Mouse (Mus musculus) kidney, embryonic 14.5 days (tissue): ENCODE measurements around the gene BC048403. TPM values are rescaled to one million over a fixed set of nuclear protein-coding genes. Genes with fewer than 3 reads are reported as not detected.

ENCODE experiments used
- ATAC-seq: fragments of 200-750 bp; cut with Nextera tagmentation; 2 replicates; pipeline ENCODE4 v1.8.0; 2017; ENCODE audit warnings: moderate number of reproducible peaks, mild to moderate bottlenecking, moderate TSS enrichment, moderate library complexity; ENCODE audit not compliant: low FRiP score, low TSS enrichment
- H3K27ac ChIP-seq: fragments of 300-500 bp; sonication (generic); 2 replicates; pipeline ENCODE4 v1.5.1; 2014; ENCODE audit warnings: low read depth, mild to moderate bottlenecking, low read length, moderate library complexity, mixed read lengths
- H3K27me3 ChIP-seq: fragments of 300-500 bp; sonication (generic); 2 replicates; pipeline ENCODE4 v1.6.1; 2014; ENCODE audit warnings: mild to moderate bottlenecking, low read length; ENCODE audit not compliant: control insufficient read depth, insufficient read depth
- H3K36me3 ChIP-seq: fragments of 300-500 bp; sonication (generic); 2 replicates; pipeline ENCODE4 v1.6.1; 2014; ENCODE audit warnings: low read length, mixed read lengths; ENCODE audit not compliant: control insufficient read depth, insufficient read depth
- H3K4me1 ChIP-seq: fragments of 300-500 bp; sonication (generic); 2 replicates; pipeline ENCODE4 v1.6.1; 2014; ENCODE audit warnings: low read length, mixed read lengths; ENCODE audit not compliant: control insufficient read depth, insufficient read depth
- H3K4me2 ChIP-seq: fragments of 300-500 bp; sonication (generic); replicated peaks from 2 replicates; pipeline ENCODE4 v1.6.1; 2014; ENCODE audit warnings: low read depth, mild to moderate bottlenecking, low read length
- H3K4me3 ChIP-seq: fragments of 300-500 bp; sonication (generic); 2 replicates; pipeline ENCODE4 v1.5.1; 2014; ENCODE audit warnings: mild to moderate bottlenecking, low read length
- H3K9ac ChIP-seq: fragments of 300-500 bp; sonication (generic); 2 replicates; pipeline ENCODE4 v1.6.1; 2014; ENCODE audit warnings: low read depth, mild to moderate bottlenecking, low read length, moderate library complexity
- H3K9me3 ChIP-seq: fragments of 300-500 bp; sonication (generic); 2 replicates; pipeline ENCODE4 v1.6.1; 2016; ENCODE audit warnings: low read length; ENCODE audit not compliant: control insufficient read depth
- WGBS: fragments of 180-500 bp; shearing (Covaris S2); extraction: QIAGEN DNeasy Blood & Tissue Kit; methylation state at CpG from one replicate; pipeline ENCODE4 v1.1.7; 2014; 5-methylcytosine and 5-hydroxymethylcytosine counted together
- polyA plus RNA-seq: library from polyadenylated mRNA; unstranded; fragments of >200 nt; fragmentation: Nextera tagmentation; extraction: Ambion mirVana; gene quantifications from 2 replicates; pipeline ENCODE4 v1.2.1, GENCODE M21; 2014

BC048403 gene
- polyA plus RNA-seq, 1 experiment from 2014 or later, result 3.6 TPM

- H3K9ac ChIP-seq, result no peak overlapping the region
- no peaks in the 10 kb centered on the region for H3K36me3 ChIP-seq
- no peak overlapping the region for H3K4me3 ChIP-seq
- no peaks in the 10 kb centered on the region for H3K27me3 ChIP-seq
- H3K4me1 ChIP-seq, result no peaks in the 10 kb centered on the region
- peaks cover 6% of the 10 kb centered on the region; the same call in 1 of the 2 replicates for H3K9me3 ChIP-seq
- no peak for ATAC-seq
- no peak overlapping the region for H3K4me2 ChIP-seq
- no peak overlapping the region for H3K27ac ChIP-seq
- 93% methylated on average over 18 of the region's 18 CpGs for WGBS
Observed at GRCm38 (mm10) chr10:121718896-121719585, 20.7 kb upstream of the BC048403 start.

DNA sequence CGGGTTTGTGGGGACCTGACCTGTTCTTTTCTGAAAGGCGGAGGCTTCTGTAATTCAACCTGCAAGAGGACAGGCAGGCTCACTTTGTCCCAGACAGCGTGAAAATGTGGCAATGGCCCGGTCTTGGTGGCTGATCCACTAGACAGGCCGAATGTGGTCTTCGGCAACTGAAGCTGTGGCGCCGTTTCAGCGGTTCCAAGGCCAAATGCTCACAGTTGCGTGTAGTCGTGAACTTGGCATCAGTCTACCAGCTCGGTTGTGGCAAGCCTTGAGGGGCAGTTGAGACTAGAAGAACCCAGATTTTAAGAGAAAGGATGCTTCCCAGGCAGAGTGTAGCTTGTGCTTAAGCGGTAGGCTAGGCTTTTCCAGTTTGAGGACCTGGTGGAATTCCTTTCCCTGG is 19.0 kb upstream of the BC048403 start:
- H3K27ac ChIP-seq, result no peak overlapping the region
- H3K4me1 ChIP-seq, result no peaks in the 10 kb centered on the region
- H3K36me3 ChIP-seq, result no peaks in the 10 kb centered on the region
- no peak overlapping the region for H3K4me2 ChIP-seq
- WGBS, result 93% methylated on average over 13 of the region's 13 CpGs
- H3K27me3 ChIP-seq, result no peaks in the 10 kb centered on the region
- H3K9me3 ChIP-seq, result peaks cover 6% of the 10 kb centered on the region; the same call in 1 of the 2 replicates
- no peak overlapping the region for H3K4me3 ChIP-seq
- H3K9ac ChIP-seq, result no peak overlapping the region
- no peak for ATAC-seq

GRCm38 (mm10) chr10:121726505-121726904 is 13.2 kb upstream of the BC048403 start:
- Histone ChIP-seq H3K4me1 (no peaks in the 10 kb centered on the region), H3K4me3 (no peak overlapping the region), H3K36me3 (no peaks in the 10 kb centered on the region), H3K4me2 (no peak overlapping the region), H3K9ac (no peak overlapping the region), H3K9me3 (peaks cover 6% of the 10 kb centered on the region; the same call in 1 of the 2 replicates), H3K27ac (no peak overlapping the region), H3K27me3 (no peaks in the 10 kb centered on the region)
- 84% methylated on average over 4 of the region's 4 CpGs for WGBS
- no peak for ATAC-seq

DNA sequence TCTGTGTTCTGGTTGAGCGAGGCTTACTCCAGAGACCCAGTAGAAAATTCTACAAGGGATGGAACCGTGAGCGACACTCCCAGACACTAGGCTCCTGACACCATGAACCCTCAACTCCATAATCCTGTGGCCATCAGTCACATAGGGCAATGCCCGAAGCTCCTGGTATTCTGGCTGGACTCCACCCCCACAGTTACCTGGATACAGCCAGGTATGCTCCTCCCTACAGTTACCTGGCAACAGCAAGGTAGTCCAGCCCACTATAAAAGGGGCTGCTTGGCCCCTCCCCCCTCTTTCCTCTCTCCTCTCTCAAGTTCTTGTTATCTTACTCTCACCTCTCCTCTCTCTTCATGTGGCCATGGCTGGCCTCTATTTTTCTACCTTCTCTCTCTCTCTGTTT is 12.6 kb upstream of the BC048403 start:
- no peak overlapping the region for H3K4me3 ChIP-seq
- H3K4me2 ChIP-seq, result no peak overlapping the region
- WGBS, result 78% methylated on average over 4 of the region's 4 CpGs
- no peaks in the 10 kb centered on the region for H3K4me1 ChIP-seq
- H3K9ac ChIP-seq, result no peak overlapping the region
- no peaks in the 10 kb centered on the region for H3K36me3 ChIP-seq
- H3K27me3 ChIP-seq, result no peaks in the 10 kb centered on the region
- no peak overlapping the region for H3K27ac ChIP-seq
- ATAC-seq, result no peak
- peaks cover 3% of the 10 kb centered on the region; the same call in 1 of the 2 replicates for H3K9me3 ChIP-seq

DNA sequence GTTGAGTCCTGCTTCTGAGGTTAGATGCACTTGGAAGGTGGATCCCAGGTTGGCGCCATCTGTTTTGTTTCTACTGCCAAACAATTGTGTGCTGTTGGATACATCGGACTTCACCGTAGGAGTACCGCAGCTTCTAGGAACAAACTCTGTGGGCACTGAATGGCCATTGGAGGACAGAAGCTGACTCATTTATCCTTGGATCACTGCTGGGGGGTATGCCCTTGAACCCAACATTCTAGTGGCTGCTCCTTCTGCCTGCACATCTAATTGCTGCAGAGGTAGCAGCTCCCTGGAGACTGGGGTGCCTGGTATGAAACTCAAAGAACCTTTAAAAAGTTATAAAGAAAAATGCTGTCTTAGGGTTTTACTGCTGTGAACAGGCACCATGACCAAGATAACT is 11.5 kb upstream of the BC048403 start:
- Histone ChIP-seq H3K27ac (no peak overlapping the region), H3K9me3 (no peaks in the 10 kb centered on the region), H3K36me3 (no peaks in the 10 kb centered on the region), H3K4me2 (no peak overlapping the region), H3K27me3 (no peaks in the 10 kb centered on the region), H3K4me1 (no peaks in the 10 kb centered on the region), H3K9ac (no peak overlapping the region), H3K4me3 (no peak overlapping the region)
- ATAC-seq, result no peak
- WGBS, result 96% methylated on average over 4 of the region's 4 CpGs

- no peaks in the 10 kb centered on the region for H3K4me1 ChIP-seq
- no peaks in the 10 kb centered on the region for H3K36me3 ChIP-seq
- H3K27me3 ChIP-seq, result no peaks in the 10 kb centered on the region
- no peak overlapping the region for H3K9ac ChIP-seq
- H3K27ac ChIP-seq, result no peak overlapping the region
- no peak overlapping the region for H3K4me3 ChIP-seq
- ATAC-seq, result no peak
- H3K4me2 ChIP-seq, result no peak overlapping the region
- no peaks in the 10 kb centered on the region for H3K9me3 ChIP-seq
- whole genome bisulfite sequencing, result 92% methylated on average over 8 of the region's 8 CpGs
Observed at GRCm38 (mm10) chr10:121731048-121731725, 8.6 kb upstream of the BC048403 start.

DNA sequence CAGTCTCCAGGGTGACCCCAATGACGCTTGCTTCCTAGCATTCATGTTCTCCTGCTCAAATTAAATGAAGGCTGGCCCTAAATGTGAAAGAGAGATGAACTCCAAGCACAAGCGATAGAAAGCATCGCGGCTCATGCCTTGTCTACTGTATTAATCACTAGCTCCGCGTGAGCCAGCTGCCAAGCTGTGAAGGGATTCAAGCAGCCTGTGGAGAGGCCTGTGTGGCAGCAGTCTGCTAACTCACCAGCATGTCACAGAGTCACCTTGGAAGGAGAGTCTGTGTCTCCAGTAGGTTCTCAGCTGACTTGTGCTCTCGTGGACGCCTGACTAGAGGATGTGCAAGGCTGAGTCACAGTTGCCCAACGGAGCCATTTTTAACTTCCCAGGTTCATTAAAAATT is 7.2 kb upstream of the BC048403 start:
- Histone ChIP-seq H3K27ac (no peak overlapping the region), H3K4me3 (no peak overlapping the region), H3K4me1 (no peaks in the 10 kb centered on the region), H3K36me3 (no peaks in the 10 kb centered on the region), H3K9ac (no peak overlapping the region), H3K27me3 (no peaks in the 10 kb centered on the region), H3K4me2 (no peak overlapping the region), H3K9me3 (no peaks in the 10 kb centered on the region)
- ATAC-seq, result no peak
- WGBS, result 92% methylated on average over 9 of the region's 9 CpGs

- 0 out of 2 replicates have a peak, but pooled peaks cover 3% of the 10 kb centered on the region for H3K4me1 ChIP-seq
Observed at GRCm38 (mm10) chr10:121737256-121737655, 2.5 kb upstream of the BC048403 start.

GRCm38 (mm10) chr10:121742336-121742735 is 2.6 kb downstream of the BC048403 start:
- H3K4me3 ChIP-seq, result no peak overlapping the region
- 0 out of 2 replicates have a peak, but pooled peaks cover 3% of the 10 kb centered on the region for H3K4me1 ChIP-seq
- H3K9me3 ChIP-seq, result no peaks in the 10 kb centered on the region; the same call in 1 of the 2 replicates
- H3K27ac ChIP-seq, result no peak overlapping the region
- H3K36me3 ChIP-seq, result peaks cover 3% of the 10 kb centered on the region; the same call in 1 of the 2 replicates
- no peak overlapping the region for H3K9ac ChIP-seq
- 35% methylated on average over 4 of the region's 4 CpGs for WGBS
- no peak for ATAC-seq
- H3K27me3 ChIP-seq, result no peaks in the 10 kb centered on the region
- H3K4me2 ChIP-seq, result no peak overlapping the region

More at GRCm38 (mm10) chr10:121737256-121737655, 2.5 kb upstream of the BC048403 start:
- 90% methylated on average over 3 of the region's 3 CpGs for WGBS
- ATAC-seq, result no peak
- Histone ChIP-seq H3K27me3 (no peaks in the 10 kb centered on the region), H3K9ac (no peak overlapping the region), H3K36me3 (no peaks in the 10 kb centered on the region), H3K4me3 (no peak overlapping the region), H3K27ac (no peak overlapping the region), H3K4me2 (no peak overlapping the region), H3K9me3 (no peaks in the 10 kb centered on the region)
